Mouse (Mus musculus) CH12.LX (cell line): Measurements from ENCODE around the gene Foxo6. TPM values are rescaled to one million over a fixed set of nuclear protein-coding genes. Genes with fewer than 3 reads are reported as not detected.

Experiments
- DNase-seq: peaks from one replicate; pipeline ENCODE4 v3.0.0-alpha.2; 2013; ENCODE audit errors: extremely low read depth
- H3K27ac ChIP-seq: 2 replicates; pipeline ENCODE4 v1.5.1; 2012; ENCODE audit warnings: low read depth, mild to moderate bottlenecking, control low read depth, moderate library complexity; ENCODE audit not compliant: insufficient read depth
- H3K27me3 ChIP-seq: replicated peaks from 2 replicates; pipeline ENCODE3; 2012; ENCODE audit warnings: inconsistent platforms
- H3K36me3 ChIP-seq, 2 experiments: replicated peaks in 1 of 2; 2 replicates each; pipeline versions ENCODE3 to v1.6.1; 2012; ENCODE audit warnings: inconsistent platforms in 1 of 2, low read length in 1 of 2, mild to moderate bottlenecking in 1 of 2, mixed read lengths in 1 of 2, moderate library complexity in 1 of 2; ENCODE audit not compliant: control insufficient read depth in 1 of 2, insufficient read depth in 1 of 2
- H3K4me1 ChIP-seq, 2 experiments: 2 replicates each; pipeline ENCODE4 v1.6.1; 2012; ENCODE audit warnings: inconsistent platforms in 1 of 2, moderate library complexity in 1 of 2; ENCODE audit not compliant: insufficient read depth in 2 of 2, control insufficient read depth in 1 of 2
- H3K4me2 ChIP-seq: 2 replicates; pipeline ENCODE4 v1.6.1; 2012; ENCODE audit warnings: low read depth, mild to moderate bottlenecking, control low read depth; ENCODE audit not compliant: poor library complexity, insufficient read depth, severe bottlenecking
- H3K4me3 ChIP-seq, 3 experiments: fragments of 150-350 bp in 1 of 3; sonication (generic) in 1 of 3; replicated peaks in 1 of 3; 2 replicates each; pipeline versions ENCODE3 to v1.5.1; 2011 to 2012; ENCODE audit warnings: low read depth in 2 of 3, low read length in 2 of 3, mild to moderate bottlenecking in 2 of 3, moderate library complexity in 2 of 3, control low read depth in 1 of 3, improper control_type of control experiment in 1 of 3, inconsistent platforms in 1 of 3, mixed read lengths in 1 of 3; ENCODE audit not compliant: poor library complexity in 1 of 3
- H3K79me2 ChIP-seq: replicated peaks from 2 replicates; pipeline ENCODE4 v1.6.1; 2012; ENCODE audit warnings: mild to moderate bottlenecking, moderate library complexity; ENCODE audit not compliant: control insufficient read depth, poor library complexity, insufficient read depth, severe bottlenecking; ENCODE audit errors: extremely low read depth
- H3K9ac ChIP-seq: 2 replicates; pipeline ENCODE4 v1.6.1; 2012; ENCODE audit warnings: low read depth, mild to moderate bottlenecking, control low read depth, moderate library complexity; ENCODE audit not compliant: insufficient read depth
- H3K9me3 ChIP-seq: replicated peaks from 2 replicates; pipeline ENCODE3; 2012; ENCODE audit warnings: low read length, inconsistent platforms, mixed read lengths
- CHD1 ChIP-seq: IDR thresholded peaks from 2 replicates; pipeline ENCODE4 v1.6.1; 2012; ENCODE audit warnings: low read depth, low read length, improper control_type of control experiment, inconsistent platforms
- CTCF ChIP-seq, 2 experiments: IDR thresholded peaks in 1 of 2; conservative IDR thresholded peaks in 1 of 2; 2 replicates each; pipeline ENCODE4 v1.5.1; 2011 to 2012; ENCODE audit warnings: low read depth in 2 of 2, low read length in 2 of 2, improper control_type of control experiment in 1 of 2, inconsistent platforms in 1 of 2, mild to moderate bottlenecking in 1 of 2, moderate library complexity in 1 of 2
- EP300 ChIP-seq: IDR thresholded peaks from 2 replicates; pipeline ENCODE4 v1.6.1; 2011; ENCODE audit warnings: low read length, improper control_type of control experiment
- JUN ChIP-seq: IDR thresholded peaks from 2 replicates; pipeline ENCODE4 v1.6.1; 2011; ENCODE audit warnings: low read depth, mild to moderate bottlenecking, low read length, improper control_type of control experiment, moderate library complexity; ENCODE audit not compliant: insufficient read depth
- MEF2A ChIP-seq: IDR thresholded peaks from 2 replicates; pipeline ENCODE4 v1.6.1; 2014; ENCODE audit warnings: low read depth, mild to moderate bottlenecking, inconsistent platforms, low read length, improper control_type of control experiment, borderline replicate concordance
- NELFE ChIP-seq: IDR thresholded peaks from 2 replicates; pipeline ENCODE4 v1.6.1; 2011; ENCODE audit warnings: low read depth, low read length, improper control_type of control experiment
- POLR2AphosphoS2 ChIP-seq: IDR thresholded peaks from 2 replicates; pipeline ENCODE4 v1.6.1; 2011; ENCODE audit warnings: low read depth, low read length, improper control_type of control experiment
- RCOR1 ChIP-seq: conservative IDR thresholded peaks from 2 replicates; pipeline ENCODE4 v1.6.1; 2012; ENCODE audit warnings: low read depth, mild to moderate bottlenecking, inconsistent platforms, low read length, improper control_type of control experiment
- USF2 ChIP-seq: conservative IDR thresholded peaks from 2 replicates; pipeline ENCODE4 v1.6.1; 2011; ENCODE audit warnings: low read depth, low read length, improper control_type of control experiment
- ZKSCAN1 ChIP-seq: IDR thresholded peaks from 2 replicates; pipeline ENCODE4 v1.6.1; 2012; ENCODE audit warnings: low read depth, inconsistent platforms, low read length, improper control_type of control experiment, borderline replicate concordance
- dilution Hi-C: fragments of 300-500 bp; cut with MboI; formaldehyde crosslinking; loops from 2 replicates; pipeline ENCODE4 v1.14.3; 2020; ENCODE audit warnings: low sequenced_read_pairs; ENCODE audit not compliant: extremely low pct_unique_long_range_greater_than_20kb, extremely low pct_ligation_motif_present
- in situ Hi-C: fragments of 300-500 bp; cut with MboI; formaldehyde crosslinking; loops from 3 replicates; pipeline ENCODE4 v1.14.3; 2019; ENCODE audit warnings: low sequenced_read_pairs, low pct_ligation_motif_present, low pct_unique_long_range_greater_than_20kb, mixed read lengths
- polyA plus RNA-seq: library from polyadenylated mRNA; unstranded; fragments of >175 nt; gene quantifications from 2 replicates; pipeline ENCODE4 v1.2.1, GENCODE M21; 2012; ENCODE audit warnings: low read depth; ENCODE audit not compliant: insufficient read length
- total RNA-seq, 2 experiments: library from RNA; depleted of rRNA; stranded (reverse); fragments of 300-350 nt in 1 of 2; fragments of >200 nt in 1 of 2; gene quantifications; 2 replicates each; pipeline ENCODE4 v1.2.3; 2012 to 2014

The Foxo6 gene
- total and polyA plus RNA-seq, 3 experiments = not detected

- no peak overlapping the region for H3K4me2 ChIP-seq
- no peak overlapping the region for H3K4me3 ChIP-seq
- DNase-seq = no peak
- no peaks in the 10 kb centered on the region for H3K4me1 ChIP-seq
- in situ Hi-C loops = loop anchor here (25.0 kb wide), 1 partner anchor 271 kb away; no protein-coding TSS in a partner anchor
- no peak overlapping the region for H3K9ac ChIP-seq
- peaks cover 3% of the 10 kb centered on the region for H3K9me3 ChIP-seq
- no peaks in the 10 kb centered on the region for H3K36me3 ChIP-seq
- H3K27ac ChIP-seq = no peak overlapping the region
- TF ChIP-seq EP300 (no peak), ZKSCAN1 (no peak), USF2 (no peak), MEF2A (no peak)
- TF ChIP-seq, all 38 proteins: peak for 0
- H3K79me2 ChIP-seq = no peaks in the 10 kb centered on the region
- peaks cover 90% of the 10 kb centered on the region for H3K27me3 ChIP-seq
- dilution Hi-C loops = no loop called here
Measured at GRCm38 (mm10) chr4:120241106-120241505, 46.0 kb downstream of the Foxo6 start.

GRCm38 (mm10) chr4:120239419-120239818 lies 47.7 kb downstream of the Foxo6 start:
- no peaks in the 10 kb centered on the region for H3K9me3 ChIP-seq
- H3K27me3 ChIP-seq = peaks cover 83% of the 10 kb centered on the region
- in situ Hi-C loops = loop anchor here (25.0 kb wide), 1 partner anchor 273 kb away; no protein-coding TSS in a partner anchor
- dilution Hi-C loops = no loop called here
- no peak overlapping the region for H3K27ac ChIP-seq
- H3K4me3 ChIP-seq = no peak overlapping the region
- DNase-seq = peak; percentile 9
- no peak overlapping the region for H3K4me2 ChIP-seq
- H3K9ac ChIP-seq = no peak overlapping the region
- H3K79me2 ChIP-seq = no peaks in the 10 kb centered on the region
- TF ChIP-seq POLR2AphosphoS2 (no peak), RCOR1 (no peak), CTCF (conservative IDR thresholded peaks at IDR 0.05 in 1 of 2, IDR thresholded peaks at IDR 0.05 in 1 of 2; ENCODE audit: low read depth in 2 of 2, low read length in 2 of 2) (no peak)
- H3K36me3 ChIP-seq = no peaks in the 10 kb centered on the region
- H3K4me1 ChIP-seq = no peaks in the 10 kb centered on the region

GRCm38 (mm10) chr4:120233243-120233642 lies 53.9 kb downstream of the Foxo6 start:
- dilution Hi-C loops = no loop called here
- Histone ChIP-seq H3K9ac (no peak overlapping the region), H3K79me2 (no peaks in the 10 kb centered on the region), H3K4me1 (no peaks in the 10 kb centered on the region), H3K4me2 (no peak overlapping the region), H3K4me3 (no peak overlapping the region), H3K27ac (no peak overlapping the region), H3K36me3 (no peaks in the 10 kb centered on the region), H3K27me3 (peaks cover 85% of the 10 kb centered on the region), H3K9me3 (no peaks in the 10 kb centered on the region)
- peak in 1 of 2 experiments; percentile 32; a peak in 2 of 4 replicates for TF ChIP-seq CTCF (conservative IDR thresholded peaks at IDR 0.05 in 1 of 2, IDR thresholded peaks at IDR 0.05 in 1 of 2; ENCODE audit: low read depth in 2 of 2, low read length in 2 of 2)
- TF ChIP-seq JUN = no peak
- no peak for TF ChIP-seq CHD1
- no peak for TF ChIP-seq NELFE
- no peak for DNase-seq
- in situ Hi-C loops = loop anchor here (25.0 kb wide), 1 partner anchor 279 kb away; no protein-coding TSS in a partner anchor
